Mouse (Mus musculus) left cerebral cortex, postnatal 14 days (tissue): ENCODE measurements around the gene Cnih3. TPM values are rescaled to one million over a fixed set of nuclear protein-coding genes. Genes with fewer than 3 reads are reported as not detected.
A peak's percentile ranks its signal among the peaks of the same experiment; 100 is the strongest.

Experiments used
- DNase-seq, 2 experiments: peaks; one replicate each; pipeline ENCODE4 v3.0.0; 2021 to 2022; ENCODE audit warnings: low spot score in 2 of 2, mixed read lengths in 1 of 2
- intact Hi-C: fragments of 180-260 bp; cut with DNase I; formaldehyde crosslinking; loops from one replicate; pipeline ENCODE4 v1.15.1; 2025
- total RNA-seq, 2 experiments: library from RNA; stranded (reverse); gene quantifications; 2 replicates each; pipeline ENCODE4 v1.2.3; 2021

The Cnih3 gene
- total RNA-seq, 2 experiments from 2014 or later = 72.5 to 76.0 TPM

GRCm38 (mm10) chr1:181339106-181339505 is 13.3 kb upstream of the Cnih3 start:
- intact Hi-C loops = no loop called here
- DNase-seq = no peak

GRCm38 (mm10) chr1:181345547-181345946 is 6.9 kb upstream of the Cnih3 start:
- no peak for DNase-seq
- intact Hi-C loops = no loop called here

- DNase-seq = no peak
- intact Hi-C loops = no loop called here
These were observed 423 bp upstream of the Cnih3 start for GRCm38 (mm10) chr1:181352043-181352366.

GRCm38 (mm10) chr1:181353200-181354097 is 1.0 kb downstream of the Cnih3 start:
- DNase-seq = no peak
- intact Hi-C loops = no loop called here

- DNase-seq = no peak
- intact Hi-C loops = no loop called here
These were observed 3.3 kb downstream of the Cnih3 start for GRCm38 (mm10) chr1:181355683-181356082.

- intact Hi-C loops = no loop called here
- no peak for DNase-seq
These were observed 5.4 kb downstream of the Cnih3 start for GRCm38 (mm10) chr1:181357870-181358269.

- no peak for DNase-seq
- intact Hi-C loops = no loop called here
These were observed 6.1 kb downstream of the Cnih3 start for GRCm38 (mm10) chr1:181358526-181358925.

- intact Hi-C loops = no loop called here
- no peak for DNase-seq
These were observed 8.3 kb downstream of the Cnih3 start for GRCm38 (mm10) chr1:181360732-181361131.

- no peak for DNase-seq
- intact Hi-C loops = no loop called here
These were observed 11.6 kb downstream of the Cnih3 start for GRCm38 (mm10) chr1:181364025-181364424.

GRCm38 (mm10) chr1:181365376-181365775 is 12.9 kb downstream of the Cnih3 start:
- intact Hi-C loops = no loop called here
- no peak for DNase-seq

- peak; percentile 63 to 77 for DNase-seq
- intact Hi-C loops = no loop called here
These were observed 16.6 kb downstream of the Cnih3 start for GRCm38 (mm10) chr1:181368789-181369570.

GRCm38 (mm10) chr1:181370370-181370769 is 17.9 kb downstream of the Cnih3 start:
- intact Hi-C loops = no loop called here
- DNase-seq = no peak

- intact Hi-C loops = no loop called here
- no peak for DNase-seq
These were observed 18.8 kb downstream of the Cnih3 start for GRCm38 (mm10) chr1:181371226-181371625.

- DNase-seq = no peak
- intact Hi-C loops = no loop called here
These were observed 19.9 kb downstream of the Cnih3 start for GRCm38 (mm10) chr1:181372306-181372705.

GRCm38 (mm10) chr1:181374627-181375374 is 22.4 kb downstream of the Cnih3 start:
- intact Hi-C loops = no loop called here
- DNase-seq = no peak

GRCm38 (mm10) chr1:181376431-181376830 is 24.0 kb downstream of the Cnih3 start:
- no peak for DNase-seq
- intact Hi-C loops = no loop called here

GRCm38 (mm10) chr1:181379664-181380063 is 27.2 kb downstream of the Cnih3 start:
- intact Hi-C loops = loop anchor here (5.0 kb wide), 1 partner anchor 158 kb away; no protein-coding TSS in a partner anchor
- peak; percentile 51 to 55 for DNase-seq

GRCm38 (mm10) chr1:181381410-181382010 is 29.1 kb downstream of the Cnih3 start:
- DNase-seq = peak; percentile 67 to 84
- intact Hi-C loops = loop anchor here (5.0 kb wide), 1 partner anchor 156 kb away; no protein-coding TSS in a partner anchor

- intact Hi-C loops = no loop called here
- no peak for DNase-seq
These were observed 36.8 kb downstream of the Cnih3 start for GRCm38 (mm10) chr1:181389264-181389663.
